Mouse (Mus musculus): ENCODE measurements around the gene D17H6S53E. TPM values are rescaled to one million over a fixed set of nuclear protein-coding genes. Genes with fewer than 3 reads are reported as not detected.

The D17H6S53E gene
- polyA plus RNA-seq, 1 experiment from 2014 or later, result 14.4 TPM

DNA sequence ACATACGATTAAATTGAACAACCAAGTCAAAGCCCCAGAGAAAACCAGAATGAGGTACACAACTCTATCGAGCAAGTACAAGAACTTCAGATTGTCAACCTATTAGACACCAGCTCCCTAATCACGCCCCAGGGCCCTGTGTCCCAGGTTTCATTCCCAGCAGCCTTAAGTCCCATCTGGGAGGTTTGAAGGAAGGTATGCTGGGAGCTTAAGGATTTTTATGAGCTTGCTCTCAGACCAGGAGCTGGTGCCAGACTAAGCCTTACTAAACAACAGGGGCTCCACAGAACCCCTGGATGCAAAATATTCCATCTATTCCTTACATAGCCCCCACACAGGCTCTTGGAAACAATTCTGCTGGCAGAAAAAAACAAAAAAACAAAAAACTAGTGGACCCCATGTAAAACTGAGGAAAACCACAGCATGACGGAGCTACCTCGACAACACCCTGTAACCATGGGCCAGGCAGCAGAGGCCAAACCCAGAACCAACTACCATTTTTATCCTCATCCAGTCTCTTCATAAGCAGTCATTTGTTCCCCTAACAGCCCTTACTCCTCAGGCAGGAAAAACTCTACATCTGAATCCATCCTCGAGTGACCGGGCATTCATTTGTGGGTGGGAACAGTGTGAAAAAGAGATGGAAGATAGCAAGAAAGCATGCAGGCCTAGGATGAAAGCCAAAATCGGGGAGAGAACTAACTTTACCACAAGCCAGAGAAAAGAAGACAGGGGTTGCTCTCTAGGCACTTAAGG, 37.3 kb downstream of the D17H6S53E start:
- Histone ChIP-seq H3K27ac (replicated peaks) (peak overlapping the region; percentile 98), H3K4me1 (replicated peaks; ENCODE audit: control insufficient read depth, insufficient read depth) (peaks cover 5% of the 10 kb centered on the region), H3K9me3 (ENCODE audit: control insufficient read depth, low read length) (no peaks in the 10 kb centered on the region), H3K4me2 (replicated peaks; ENCODE audit: low read depth) (peak overlapping the region; percentile 78), H3K27me3 (ENCODE audit: control insufficient read depth, insufficient read depth, low read length) (no peaks in the 10 kb centered on the region), H3K36me3 (ENCODE audit: control insufficient read depth, insufficient read depth, low read length) (peaks cover 33% of the 10 kb centered on the region), H3K4me3 (ENCODE audit: low read depth, low read length) (peak overlapping the region; percentile 100), H3K9ac (ENCODE audit: low read length) (peak overlapping the region; percentile 99)
- 8% methylated on average over 8 of the region's 8 CpGs for WGBS
- no peak for TF ChIP-seq EP300 (optimal IDR thresholded peaks at IDR 0.05)
- no peak for TF ChIP-seq CTCF (IDR thresholded peaks at IDR 0.05; ENCODE audit: low read depth)
- no peak for DNase-seq (ENCODE audit: low spot score)
- no peak for ATAC-seq (ENCODE audit: low FRiP score, low TSS enrichment)

- H3K36me3 ChIP-seq (ENCODE audit: control insufficient read depth, insufficient read depth, low read length), result peaks cover 27% of the 10 kb centered on the region
- H3K27ac ChIP-seq (replicated peaks), result peak overlapping the region; percentile 98
- peak overlapping the region; percentile 99 for H3K9ac ChIP-seq (ENCODE audit: low read length)
- H3K27me3 ChIP-seq (ENCODE audit: control insufficient read depth, insufficient read depth, low read length), result no peaks in the 10 kb centered on the region
- DNase-seq (ENCODE audit: low spot score) (no peak), ATAC-seq (ENCODE audit: low FRiP score, low TSS enrichment) (no peak; the same call in 1 of the 2 replicates)
- peak overlapping the region; percentile 78 for H3K4me2 ChIP-seq (replicated peaks; ENCODE audit: low read depth)
- peak overlapping the region; percentile 100 for H3K4me3 ChIP-seq (ENCODE audit: low read depth, low read length)
- TF ChIP-seq EP300 (optimal IDR thresholded peaks at IDR 0.05), result no peak
- no peak for TF ChIP-seq CTCF (IDR thresholded peaks at IDR 0.05; ENCODE audit: low read depth)
- H3K4me1 ChIP-seq (replicated peaks; ENCODE audit: control insufficient read depth, insufficient read depth), result peaks cover 5% of the 10 kb centered on the region
- 0% methylated on average over 13 of the region's 28 CpGs for WGBS
- no peaks in the 10 kb centered on the region for H3K9me3 ChIP-seq (ENCODE audit: control insufficient read depth, low read length)
These were observed 38.0 kb downstream of the D17H6S53E start for GRCm38 (mm10) chr17:35164218-35164567.

DNA sequence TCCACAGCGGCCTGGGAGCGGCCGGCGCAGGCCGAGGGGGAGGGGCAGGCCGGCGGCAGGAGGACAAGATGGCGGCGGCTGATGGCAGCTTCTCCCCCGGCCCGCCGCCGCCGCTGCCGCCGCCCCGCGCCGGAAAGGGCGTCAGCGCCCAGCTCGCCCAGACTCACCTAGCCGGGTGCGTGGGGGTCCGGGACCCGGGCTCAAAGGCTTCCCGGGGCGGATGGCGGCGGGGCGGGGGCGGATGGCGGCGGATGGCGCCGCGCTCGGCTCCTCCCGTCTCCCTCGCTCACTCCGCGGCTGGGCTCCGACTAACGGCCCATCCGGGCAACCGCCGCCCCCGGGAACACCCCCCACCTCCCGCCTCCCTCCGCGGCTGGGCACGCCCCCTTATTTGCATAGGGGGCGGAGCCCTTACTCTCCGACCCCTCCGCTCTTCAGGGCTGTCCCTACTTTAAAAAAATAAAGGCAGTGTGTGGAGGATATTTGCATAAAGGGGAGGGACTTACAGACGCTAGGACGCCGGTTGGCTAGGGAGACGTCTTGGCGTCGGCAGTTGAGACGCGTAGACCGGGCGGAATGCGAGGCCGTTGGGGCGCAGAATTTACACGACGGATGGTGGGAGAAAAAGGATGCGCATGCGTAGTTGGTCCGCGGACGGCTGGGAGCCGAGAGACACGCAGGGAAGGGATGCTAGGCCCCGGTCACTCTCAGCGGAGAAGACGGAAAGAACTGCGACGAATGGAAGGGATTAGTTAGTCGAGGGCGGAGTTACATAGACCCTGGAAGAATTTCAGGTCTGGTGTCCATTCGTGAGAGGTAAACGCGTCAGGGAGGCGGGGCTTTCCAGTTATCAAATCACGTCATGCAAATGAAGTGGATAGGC, 38.6 kb downstream of the D17H6S53E start, which contains the start of gene Prrc2a:
TSS of gene Prrc2a (minus strand) at position 330 of the 883 bp plus-strand sequence.
- DNase-seq (ENCODE audit: low spot score), result peak; percentile 97
- ATAC-seq (ENCODE audit: low FRiP score, low TSS enrichment), result peak; percentile 97
- H3K4me2 ChIP-seq (replicated peaks; ENCODE audit: low read depth), result peak within 1 kb of the TSS; percentile 78
- H3K4me3 ChIP-seq (ENCODE audit: low read depth, low read length), result peak within 1 kb of the TSS; percentile 100
- TF ChIP-seq CTCF (IDR thresholded peaks at IDR 0.05; ENCODE audit: low read depth), result peak; percentile 4; the same call in 1 of the 2 replicates
- TF ChIP-seq EP300 (optimal IDR thresholded peaks at IDR 0.05), result no peak
- no peaks in the 10 kb centered on the region for H3K9me3 ChIP-seq (ENCODE audit: control insufficient read depth, low read length)
- WGBS, result under 1% methylated on average over 62 of the region's 89 CpGs
- no peaks in the 10 kb centered on the region for H3K27me3 ChIP-seq (ENCODE audit: control insufficient read depth, insufficient read depth, low read length)
- H3K27ac ChIP-seq (replicated peaks), result peak within 1 kb of the TSS; percentile 98
- H3K36me3 ChIP-seq (ENCODE audit: control insufficient read depth, insufficient read depth, low read length), result peaks cover 21% of the 10 kb centered on the region
- peaks cover 5% of the 10 kb centered on the region for H3K4me1 ChIP-seq (replicated peaks; ENCODE audit: control insufficient read depth, insufficient read depth)
- peak within 1 kb of the TSS; percentile 99 for H3K9ac ChIP-seq (ENCODE audit: low read length)

GRCm38 (mm10) chr17:35165451-35166155, 39.4 kb downstream of the D17H6S53E start:
- no peak for DNase-seq (ENCODE audit: low spot score)
- Histone ChIP-seq H3K27me3 (ENCODE audit: control insufficient read depth, insufficient read depth, low read length) (no peaks in the 10 kb centered on the region), H3K4me3 (ENCODE audit: low read depth, low read length) (peak overlapping the region; percentile 100), H3K9me3 (ENCODE audit: control insufficient read depth, low read length) (no peaks in the 10 kb centered on the region), H3K4me2 (replicated peaks; ENCODE audit: low read depth) (peak overlapping the region; percentile 48), H3K4me1 (replicated peaks; ENCODE audit: control insufficient read depth, insufficient read depth) (peaks cover 5% of the 10 kb centered on the region), H3K9ac (ENCODE audit: low read length) (peak overlapping the region; percentile 64), H3K27ac (replicated peaks) (peak overlapping the region; percentile 96), H3K36me3 (ENCODE audit: control insufficient read depth, insufficient read depth, low read length) (peaks cover 13% of the 10 kb centered on the region)
- peak; percentile 84; the same call in 1 of the 2 replicates for ATAC-seq (ENCODE audit: low FRiP score, low TSS enrichment)
- 16% methylated on average over 12 of the region's 12 CpGs for WGBS
- TF ChIP-seq EP300 (optimal IDR thresholded peaks at IDR 0.05) (no peak), CTCF (IDR thresholded peaks at IDR 0.05; ENCODE audit: low read depth) (no peak)

DNA sequence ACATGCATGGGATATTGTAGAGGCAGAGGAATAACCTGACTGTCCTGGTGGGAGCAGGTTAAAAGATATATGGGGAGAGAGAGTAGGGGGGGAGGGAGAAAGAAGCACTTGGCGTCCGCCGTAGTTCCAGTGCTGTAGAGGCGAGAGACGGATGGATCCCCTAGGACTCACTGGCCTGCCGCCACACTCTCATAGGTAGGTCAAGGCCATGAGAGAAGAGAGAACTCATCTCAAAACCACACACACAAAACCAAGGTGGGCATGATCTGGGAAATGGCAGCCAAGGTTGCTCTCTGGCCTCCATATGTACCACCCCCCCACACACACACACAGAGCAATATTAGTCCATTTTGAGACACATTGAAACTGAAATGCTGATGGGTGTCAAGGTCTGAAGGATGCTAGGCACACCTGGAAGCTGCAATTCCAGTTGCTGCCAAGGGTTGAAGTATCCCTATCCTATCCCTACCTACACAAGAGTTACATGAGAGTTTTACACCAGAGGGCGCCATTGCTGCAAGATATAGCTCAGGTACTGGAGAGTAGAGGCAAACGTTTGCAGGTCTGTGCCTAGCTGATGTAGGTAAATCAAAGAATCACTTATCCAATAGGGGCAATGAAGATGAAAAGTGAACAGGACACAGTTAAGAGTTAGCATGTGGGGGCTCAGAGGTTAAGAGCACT, 40.3 kb downstream of the D17H6S53E start:
- DNase-seq (ENCODE audit: low spot score), result peak; percentile 73
- 0 out of 2 replicates have a peak overlapping the region, but pooled peaks have one; percentile 30 for H3K27ac ChIP-seq (replicated peaks)
- ATAC-seq (ENCODE audit: low FRiP score, low TSS enrichment), result peak; percentile 8; the same call in 1 of the 2 replicates

More for the DNA sequence above, 40.3 kb downstream of the D17H6S53E start:
- H3K4me1 ChIP-seq (replicated peaks; ENCODE audit: control insufficient read depth, insufficient read depth), result peaks cover 5% of the 10 kb centered on the region
- H3K36me3 ChIP-seq (ENCODE audit: control insufficient read depth, insufficient read depth, low read length), result peaks cover 6% of the 10 kb centered on the region; the same call in 1 of the 2 replicates
- no peaks in the 10 kb centered on the region for H3K27me3 ChIP-seq (ENCODE audit: control insufficient read depth, insufficient read depth, low read length)
- TF ChIP-seq EP300 (optimal IDR thresholded peaks at IDR 0.05) (no peak), CTCF (IDR thresholded peaks at IDR 0.05; ENCODE audit: low read depth) (peak; percentile 84)
- H3K9ac ChIP-seq (ENCODE audit: low read length), result no peak overlapping the region
- H3K9me3 ChIP-seq (ENCODE audit: control insufficient read depth, low read length), result no peaks in the 10 kb centered on the region
- no peak overlapping the region for H3K4me2 ChIP-seq (replicated peaks; ENCODE audit: low read depth)
- 64% methylated on average over 8 of the region's 8 CpGs for WGBS
- H3K4me3 ChIP-seq (ENCODE audit: low read depth, low read length), result no peak overlapping the region

Measured in stomach, postnatal 0 days (tissue).